Mouse (Mus musculus): ENCODE measurements around the gene Tspyl2. TPM values are rescaled to one million over a fixed set of nuclear protein-coding genes. Genes with fewer than 3 reads are reported as not detected.
"Not testable (repeated sequence)": the region's sequence is repeated elsewhere in the genome, so short reads cannot be mapped to it uniquely, and the experiment has no call there.

Gene Tspyl2
- polyA plus RNA-seq, 1 experiment from 2014 or later = 25.2 TPM

GRCm38 (mm10) chrX:152323584-152323983 is 18.6 kb downstream of the Tspyl2 start:
- DNase-seq (ENCODE audit: low spot score) (no peak), ATAC-seq (replicated peaks; ENCODE audit: insufficient number of reproducible peaks, low FRiP score, low TSS enrichment, low read depth) (no peak)
- no peak overlapping the region for H3K4me3 ChIP-seq (ENCODE audit: low read depth, low read length)
- H3K36me3 ChIP-seq (replicated peaks; ENCODE audit: control insufficient read depth, insufficient read depth, low read depth, low read length) = no peaks in the 10 kb centered on the region
- H3K9ac ChIP-seq (replicated peaks; ENCODE audit: low read length) = no peak overlapping the region
- H3K9me3 ChIP-seq (replicated peaks; ENCODE audit: control insufficient read depth, low read length) = no peaks in the 10 kb centered on the region
- 97% methylated on average over 1 of the region's 1 CpGs for WGBS
- peaks cover 2% of the 10 kb centered on the region; the same call in 1 of the 2 replicates for H3K27me3 ChIP-seq (ENCODE audit: control insufficient read depth, insufficient read depth, low read length)
- H3K4me1 ChIP-seq (ENCODE audit: control insufficient read depth, insufficient read depth, low read length) = no peaks in the 10 kb centered on the region
- H3K4me2 ChIP-seq (ENCODE audit: low read depth, low read length) = no peak overlapping the region
- no peak overlapping the region for H3K27ac ChIP-seq (replicated peaks; ENCODE audit: low read depth, low read length)

- Histone ChIP-seq H3K36me3 (replicated peaks; ENCODE audit: control insufficient read depth, insufficient read depth, low read depth, low read length) (no peaks in the 10 kb centered on the region), H3K4me3 (ENCODE audit: low read depth, low read length) (no peak overlapping the region), H3K9me3 (replicated peaks; ENCODE audit: control insufficient read depth, low read length) (no peaks in the 10 kb centered on the region), H3K27me3 (ENCODE audit: control insufficient read depth, insufficient read depth, low read length) (peaks cover 2% of the 10 kb centered on the region; the same call in 1 of the 2 replicates), H3K4me1 (ENCODE audit: control insufficient read depth, insufficient read depth, low read length) (no peaks in the 10 kb centered on the region), H3K9ac (replicated peaks; ENCODE audit: low read length) (no peak overlapping the region), H3K4me2 (ENCODE audit: low read depth, low read length) (no peak overlapping the region), H3K27ac (replicated peaks; ENCODE audit: low read depth, low read length) (no peak overlapping the region)
- WGBS = 51% methylated on average over 2 of the region's 2 CpGs
- DNase-seq (ENCODE audit: low spot score) = no peak
- no peak for ATAC-seq (replicated peaks; ENCODE audit: insufficient number of reproducible peaks, low FRiP score, low TSS enrichment, low read depth)
Measured at GRCm38 (mm10) chrX:152322776-152323175, 19.4 kb downstream of the Tspyl2 start.

GRCm38 (mm10) chrX:152320535-152320934 is 21.7 kb downstream of the Tspyl2 start:
- no peak for ATAC-seq (replicated peaks; ENCODE audit: insufficient number of reproducible peaks, low FRiP score, low TSS enrichment, low read depth)
- no peak overlapping the region for H3K9ac ChIP-seq (replicated peaks; ENCODE audit: low read length)
- WGBS = 83% methylated on average over 4 of the region's 4 CpGs
- H3K27me3 ChIP-seq (ENCODE audit: control insufficient read depth, insufficient read depth, low read length) = no peaks in the 10 kb centered on the region
- no peak overlapping the region for H3K27ac ChIP-seq (replicated peaks; ENCODE audit: low read depth, low read length)
- no peak overlapping the region for H3K4me2 ChIP-seq (ENCODE audit: low read depth, low read length)
- H3K4me1 ChIP-seq (ENCODE audit: control insufficient read depth, insufficient read depth, low read length) = no peaks in the 10 kb centered on the region
- no peaks in the 10 kb centered on the region for H3K9me3 ChIP-seq (replicated peaks; ENCODE audit: control insufficient read depth, low read length)
- H3K4me3 ChIP-seq (ENCODE audit: low read depth, low read length) = no peak overlapping the region
- no peak for DNase-seq (ENCODE audit: low spot score)
- H3K36me3 ChIP-seq (replicated peaks; ENCODE audit: control insufficient read depth, insufficient read depth, low read depth, low read length) = no peaks in the 10 kb centered on the region

GRCm38 (mm10) chrX:152307942-152308341 is 34.3 kb downstream of the Tspyl2 start:
- ATAC-seq (replicated peaks; ENCODE audit: insufficient number of reproducible peaks, low FRiP score, low TSS enrichment, low read depth) (no peak), DNase-seq (ENCODE audit: low spot score) (peak; percentile 41)
- H3K27ac ChIP-seq (replicated peaks; ENCODE audit: low read depth, low read length) = no peak overlapping the region
- 73% methylated on average over 2 of the region's 2 CpGs for WGBS
- no peaks in the 10 kb centered on the region for H3K36me3 ChIP-seq (replicated peaks; ENCODE audit: control insufficient read depth, insufficient read depth, low read depth, low read length)
- no peak overlapping the region for H3K9ac ChIP-seq (replicated peaks; ENCODE audit: low read length)
- H3K4me3 ChIP-seq (ENCODE audit: low read depth, low read length) = no peak overlapping the region
- no peak overlapping the region for H3K4me2 ChIP-seq (ENCODE audit: low read depth, low read length)
- H3K27me3 ChIP-seq (ENCODE audit: control insufficient read depth, insufficient read depth, low read length) = no peaks in the 10 kb centered on the region
- no peaks in the 10 kb centered on the region for H3K4me1 ChIP-seq (ENCODE audit: control insufficient read depth, insufficient read depth, low read length)
- no peaks in the 10 kb centered on the region for H3K9me3 ChIP-seq (replicated peaks; ENCODE audit: control insufficient read depth, low read length)

- DNase-seq (ENCODE audit: low spot score) = no peak
- Histone ChIP-seq H3K4me3 (ENCODE audit: low read depth, low read length) (no peak overlapping the region), H3K27me3 (ENCODE audit: control insufficient read depth, insufficient read depth, low read length) (no peaks in the 10 kb centered on the region), H3K9me3 (replicated peaks; ENCODE audit: control insufficient read depth, low read length) (no peaks in the 10 kb centered on the region), H3K9ac (replicated peaks; ENCODE audit: low read length) (no peak overlapping the region), H3K27ac (replicated peaks; ENCODE audit: low read depth, low read length) (no peak overlapping the region), H3K36me3 (replicated peaks; ENCODE audit: control insufficient read depth, insufficient read depth, low read depth, low read length) (no peaks in the 10 kb centered on the region), H3K4me2 (ENCODE audit: low read depth, low read length) (no peak overlapping the region), H3K4me1 (ENCODE audit: control insufficient read depth, insufficient read depth, low read length) (no peaks in the 10 kb centered on the region)
- ATAC-seq (replicated peaks; ENCODE audit: insufficient number of reproducible peaks, low FRiP score, low TSS enrichment, low read depth) = no peak
Measured at GRCm38 (mm10) chrX:152307371-152307770, 34.9 kb downstream of the Tspyl2 start.

GRCm38 (mm10) chrX:152306224-152306623 is 36.0 kb downstream of the Tspyl2 start:
- DNase-seq (ENCODE audit: low spot score) (no peak), ATAC-seq (replicated peaks; ENCODE audit: insufficient number of reproducible peaks, low FRiP score, low TSS enrichment, low read depth) (no peak)
- H3K36me3 ChIP-seq (replicated peaks; ENCODE audit: control insufficient read depth, insufficient read depth, low read depth, low read length) = no peaks in the 10 kb centered on the region
- no peak overlapping the region for H3K4me3 ChIP-seq (ENCODE audit: low read depth, low read length)
- H3K4me1 ChIP-seq (ENCODE audit: control insufficient read depth, insufficient read depth, low read length) = no peaks in the 10 kb centered on the region
- H3K27me3 ChIP-seq (ENCODE audit: control insufficient read depth, insufficient read depth, low read length) = no peaks in the 10 kb centered on the region
- no peak overlapping the region for H3K27ac ChIP-seq (replicated peaks; ENCODE audit: low read depth, low read length)
- H3K4me2 ChIP-seq (ENCODE audit: low read depth, low read length) = no peak overlapping the region
- 71% methylated on average over 2 of the region's 2 CpGs for WGBS
- H3K9ac ChIP-seq (replicated peaks; ENCODE audit: low read length) = no peak overlapping the region
- no peaks in the 10 kb centered on the region for H3K9me3 ChIP-seq (replicated peaks; ENCODE audit: control insufficient read depth, low read length)

- H3K9me3 ChIP-seq (replicated peaks; ENCODE audit: control insufficient read depth, low read length); DNase-seq (ENCODE audit: low spot score); ATAC-seq (replicated peaks; ENCODE audit: insufficient number of reproducible peaks, low FRiP score, low TSS enrichment, low read depth): not testable (repeated sequence)
Measured at GRCm38 (mm10) chrX:152287026-152287425, 55.2 kb downstream of the Tspyl2 start.

More at GRCm38 (mm10) chrX:152287026-152287425, 55.2 kb downstream of the Tspyl2 start:
- H3K4me3 ChIP-seq (ENCODE audit: low read depth, low read length); H3K9ac ChIP-seq (replicated peaks; ENCODE audit: low read length); H3K36me3 ChIP-seq (replicated peaks; ENCODE audit: control insufficient read depth, insufficient read depth, low read depth, low read length); H3K27me3 ChIP-seq (ENCODE audit: control insufficient read depth, insufficient read depth, low read length); H3K4me1 ChIP-seq (ENCODE audit: control insufficient read depth, insufficient read depth, low read length); H3K4me2 ChIP-seq (ENCODE audit: low read depth, low read length); H3K27ac ChIP-seq (replicated peaks; ENCODE audit: low read depth, low read length): not testable (repeated sequence)
- WGBS = 52% methylated on average over 1 of the region's 1 CpGs
